Mouse (Mus musculus): ENCODE measurements around the gene Zmym6.
A peak's percentile ranks its signal among the peaks of the same experiment; 100 is the strongest.

Zmym6 gene

GRCm38 (mm10) chr4:127125834-127126463 lies 48.8 kb downstream of the Zmym6 start:
- peak; percentile 81 to 89 for DNase-seq

GRCm38 (mm10) chr4:127134687-127135086 lies 57.5 kb downstream of the Zmym6 start:
- no peak for DNase-seq

- no peak for DNase-seq
Observed at GRCm38 (mm10) chr4:127137591-127137990, 60.4 kb downstream of the Zmym6 start.

- DNase-seq = no peak
Observed at GRCm38 (mm10) chr4:127138486-127138885, 61.3 kb downstream of the Zmym6 start.

GRCm38 (mm10) chr4:127150031-127150430 lies 72.8 kb downstream of the Zmym6 start:
- no peak for DNase-seq

- no peak for DNase-seq
Observed at GRCm38 (mm10) chr4:127153345-127153744, 76.2 kb downstream of the Zmym6 start.

GRCm38 (mm10) chr4:127155757-127156156 lies 78.6 kb downstream of the Zmym6 start:
- DNase-seq = no peak

GRCm38 (mm10) chr4:127157746-127158145 lies 80.6 kb downstream of the Zmym6 start:
- DNase-seq = no peak

- no peak for DNase-seq
Observed at GRCm38 (mm10) chr4:127163926-127164325, 86.7 kb downstream of the Zmym6 start.

GRCm38 (mm10) chr4:127167096-127167495 lies 89.9 kb downstream of the Zmym6 start:
- DNase-seq = no peak

- DNase-seq = no peak
Observed at GRCm38 (mm10) chr4:127167731-127168130, 90.5 kb downstream of the Zmym6 start.

GRCm38 (mm10) chr4:127168211-127168913 lies 91.2 kb downstream of the Zmym6 start:
- DNase-seq = peak; percentile 6 to 28

- peak in 1 of 2 experiments; percentile 12 for DNase-seq
Observed at GRCm38 (mm10) chr4:127168914-127169345, 91.7 kb downstream of the Zmym6 start, which contains the start of gene Dlgap3. Gene Dlgap3, plus strand, starts transcription at chr4:127169204.

- DNase-seq = peak in 1 of 2 experiments; percentile 11
Observed at GRCm38 (mm10) chr4:127169346-127170221, 92.4 kb downstream of the Zmym6 start.

- DNase-seq = no peak
Observed at GRCm38 (mm10) chr4:127170866-127171265, 93.7 kb downstream of the Zmym6 start.

GRCm38 (mm10) chr4:127171341-127171905 lies 94.2 kb downstream of the Zmym6 start:
- DNase-seq = no peak

- no peak for DNase-seq
Observed at GRCm38 (mm10) chr4:127172119-127172518, 94.9 kb downstream of the Zmym6 start.

- DNase-seq = no peak
Observed at GRCm38 (mm10) chr4:127172614-127173013, 95.4 kb downstream of the Zmym6 start.

GRCm38 (mm10) chr4:127173461-127173860 lies 96.3 kb downstream of the Zmym6 start:
- DNase-seq = peak in 1 of 2 experiments; percentile 13

All from spleen, adult 18-20 months (tissue).